Mouse (Mus musculus) layer of hippocampus, postnatal 36 days (tissue): Measurements from ENCODE around the gene Tfip11. TPM values are rescaled to one million over a fixed set of nuclear protein-coding genes. Genes with fewer than 3 reads are reported as not detected.

Experiments
- DNase-seq, 2 experiments: peaks; one replicate each; pipeline ENCODE4 v3.0.0; 2022
- total RNA-seq, 2 experiments: library from RNA; stranded (reverse); gene quantifications; 2 replicates each; pipeline ENCODE4 v1.2.3; 2021

The Tfip11 gene
- 10 to 100 TPM; 40.8 to 42.2 TPM for total RNA-seq

- peak; percentile 95 to 96 for DNase-seq
These were observed at the start of gene Tfip11 for GRCm38 (mm10) chr5:112325546-112326445. Tfip11 (plus strand) TSS chr5:112326358.

GRCm38 (mm10) chr5:112276907-112277348 lies 49.2 kb upstream of the Tfip11 start:
- no peak for DNase-seq

GRCm38 (mm10) chr5:112277906-112278470 lies 48.2 kb upstream of the Tfip11 start:
- DNase-seq = no peak

GRCm38 (mm10) chr5:112279181-112280021 lies 46.8 kb upstream of the Tfip11 start:
- no peak for DNase-seq

GRCm38 (mm10) chr5:112280151-112280550 lies 46.0 kb upstream of the Tfip11 start:
- no peak for DNase-seq

- DNase-seq = no peak
These were observed 45.1 kb upstream of the Tfip11 start for GRCm38 (mm10) chr5:112280863-112281660.

GRCm38 (mm10) chr5:112281676-112282075 lies 44.5 kb upstream of the Tfip11 start:
- no peak for DNase-seq

- no peak for DNase-seq
These were observed 43.9 kb upstream of the Tfip11 start for GRCm38 (mm10) chr5:112282123-112282779.

GRCm38 (mm10) chr5:112282780-112283482 lies 43.2 kb upstream of the Tfip11 start:
- no peak for DNase-seq

GRCm38 (mm10) chr5:112283543-112284202 lies 42.5 kb upstream of the Tfip11 start:
- no peak for DNase-seq

GRCm38 (mm10) chr5:112284203-112284582 lies 42.0 kb upstream of the Tfip11 start:
- no peak for DNase-seq

- DNase-seq = no peak
These were observed 40.5 kb upstream of the Tfip11 start for GRCm38 (mm10) chr5:112285548-112286085.

- DNase-seq = no peak
These were observed 39.6 kb upstream of the Tfip11 start for GRCm38 (mm10) chr5:112286608-112286983.

- no peak for DNase-seq
These were observed 39.0 kb upstream of the Tfip11 start for GRCm38 (mm10) chr5:112286984-112287641.

GRCm38 (mm10) chr5:112287652-112288051 lies 38.5 kb upstream of the Tfip11 start:
- DNase-seq = no peak

- no peak for DNase-seq
These were observed 37.7 kb upstream of the Tfip11 start for GRCm38 (mm10) chr5:112288193-112289141.

- DNase-seq = no peak
These were observed 36.9 kb upstream of the Tfip11 start for GRCm38 (mm10) chr5:112289236-112289635.
